Mouse (Mus musculus): ENCODE data around the gene Gm3424. TPM values are rescaled to one million over a fixed set of nuclear protein-coding genes. Genes with fewer than 3 reads are reported as not detected.
"Not testable (repeated sequence)": the region's sequence is repeated elsewhere in the genome, so short reads cannot be mapped to it uniquely, and the experiment has no call there.

The Gm3424 gene
- polyA plus RNA-seq (2012; fragmentation: generic; extraction: Trizol) = not detected

GRCm38 (mm10) chr14:5830229-5830628, at the start of gene Gm3424:
TSS of gene Gm3424 (minus strand) at chr14:5830329.
- H3K79me2 ChIP-seq (ENCODE audit: control insufficient read depth, insufficient read depth); H3K36me3 ChIP-seq (ENCODE audit: control insufficient read depth, insufficient read depth): not testable (repeated sequence)

GRCm38 (mm10) chr14:5879791-5880190, 49.7 kb upstream of the Gm3424 start:
- not testable (repeated sequence) for H3K4me3 ChIP-seq; H3ac ChIP-seq (ENCODE audit: control insufficient read depth, insufficient read length); H3K79me2 ChIP-seq (ENCODE audit: control insufficient read depth, insufficient read depth); H3K36me3 ChIP-seq (ENCODE audit: control insufficient read depth, insufficient read depth); H3K27me3 ChIP-seq (ENCODE audit: control insufficient read depth, insufficient read depth, insufficient read length); H3K4me2 ChIP-seq (ENCODE audit: low read depth)

More at GRCm38 (mm10) chr14:5830229-5830628, at the start of gene Gm3424:
- not testable (repeated sequence) for H3K27me3 ChIP-seq (ENCODE audit: control insufficient read depth, insufficient read depth, insufficient read length); H3K4me3 ChIP-seq; H3K4me2 ChIP-seq (ENCODE audit: low read depth); H3ac ChIP-seq (ENCODE audit: control insufficient read depth, insufficient read length)

- not testable (repeated sequence) for H3K4me2 ChIP-seq (ENCODE audit: low read depth)
Observed at GRCm38 (mm10) chr14:5879136-5879535, 49.0 kb upstream of the Gm3424 start.

DNA sequence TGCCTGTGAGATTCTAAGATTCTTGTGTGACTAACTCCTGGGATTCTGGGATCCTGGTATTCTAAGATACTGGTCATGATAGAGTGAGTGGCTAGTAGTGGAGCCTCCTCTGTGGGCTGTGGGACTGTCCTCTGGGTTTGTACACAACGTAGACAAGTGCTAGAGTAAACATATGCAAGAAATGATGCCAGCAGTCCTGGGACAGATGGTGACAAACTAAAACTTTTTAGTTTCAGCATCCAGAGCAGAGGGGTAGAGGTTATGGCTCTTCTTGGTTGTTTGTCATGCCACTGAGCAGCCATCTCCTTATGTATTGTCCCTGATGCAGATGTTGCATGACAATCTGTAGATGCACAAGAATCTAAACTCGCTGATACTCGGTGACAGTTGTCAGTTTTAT, 25.8 kb upstream of the Gm3424 start:
- H3K27me3 ChIP-seq (ENCODE audit: control insufficient read depth, insufficient read depth, insufficient read length); H3ac ChIP-seq (ENCODE audit: control insufficient read depth, insufficient read length); H3K79me2 ChIP-seq (ENCODE audit: control insufficient read depth, insufficient read depth); H3K4me2 ChIP-seq (ENCODE audit: low read depth); H3K36me3 ChIP-seq (ENCODE audit: control insufficient read depth, insufficient read depth); H3K4me3 ChIP-seq: not testable (repeated sequence)

More at GRCm38 (mm10) chr14:5879136-5879535, 49.0 kb upstream of the Gm3424 start:
- not testable (repeated sequence) for H3K36me3 ChIP-seq (ENCODE audit: control insufficient read depth, insufficient read depth); H3K79me2 ChIP-seq (ENCODE audit: control insufficient read depth, insufficient read depth); H3ac ChIP-seq (ENCODE audit: control insufficient read depth, insufficient read length); H3K4me3 ChIP-seq; H3K27me3 ChIP-seq (ENCODE audit: control insufficient read depth, insufficient read depth, insufficient read length)

DNA sequence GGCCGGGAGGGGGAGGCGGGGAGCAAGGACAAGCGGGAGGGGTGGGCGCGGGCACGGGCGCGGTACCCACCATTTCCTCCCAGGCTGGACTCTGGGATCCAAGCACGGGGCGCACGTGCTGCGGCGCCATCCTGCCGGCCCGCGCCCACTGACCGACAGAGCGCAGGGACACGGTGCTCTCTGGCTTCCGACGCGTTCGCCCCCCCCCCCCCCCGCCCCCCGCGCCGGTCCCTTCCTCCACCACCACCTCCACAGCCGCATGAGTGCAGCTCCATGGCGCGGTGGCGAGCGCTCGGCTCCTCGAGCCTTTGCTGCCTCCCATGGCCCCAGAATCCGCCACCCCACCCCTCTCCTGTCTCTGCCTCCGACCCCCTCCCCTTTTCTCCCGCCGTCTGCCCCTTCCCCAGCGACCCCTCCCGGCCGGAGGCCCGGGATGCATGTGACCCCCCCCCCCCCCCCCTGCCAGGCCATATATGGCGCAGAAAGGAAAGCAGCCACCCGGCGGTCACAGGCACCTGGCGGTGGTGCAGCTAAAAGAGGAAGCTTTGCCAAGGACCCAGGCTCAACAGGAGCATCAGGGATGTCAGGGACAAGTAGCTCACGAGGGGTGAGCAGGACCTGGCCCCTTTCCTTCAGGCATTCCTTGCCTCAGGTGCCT, 17.3 kb downstream of the Gm3424 start:
- not testable (repeated sequence) for H3K36me3 ChIP-seq (ENCODE audit: control insufficient read depth, insufficient read depth); H3K4me3 ChIP-seq; H3K79me2 ChIP-seq (ENCODE audit: control insufficient read depth, insufficient read depth); H3K27me3 ChIP-seq (ENCODE audit: control insufficient read depth, insufficient read depth, insufficient read length); H3K4me2 ChIP-seq (ENCODE audit: low read depth); H3ac ChIP-seq (ENCODE audit: control insufficient read depth, insufficient read length)

DNA sequence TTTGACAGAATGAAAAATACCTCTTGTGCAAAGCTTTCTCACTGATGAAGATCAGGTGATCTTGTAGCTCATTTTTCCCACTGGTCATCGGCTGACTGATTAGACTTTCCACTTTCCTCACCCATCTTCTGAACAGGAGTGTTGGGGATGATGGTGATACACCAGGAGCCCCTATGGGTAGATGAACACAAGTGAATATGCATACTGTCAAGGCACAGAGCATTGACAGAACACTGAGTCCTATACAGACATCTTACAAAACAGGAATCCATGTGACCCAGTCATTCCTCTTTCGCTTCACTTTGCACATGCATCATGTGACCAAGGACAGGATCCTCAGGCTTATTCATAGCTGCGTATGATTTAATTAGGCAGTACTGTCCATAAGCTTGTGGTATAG, 22.2 kb downstream of the Gm3424 start, which contains the start of gene Gm3383:
TSS of gene Gm3383 (minus strand) at position 101 of the 400 bp plus-strand sequence.
- not testable (repeated sequence) for H3ac ChIP-seq (ENCODE audit: control insufficient read depth, insufficient read length); H3K36me3 ChIP-seq (ENCODE audit: control insufficient read depth, insufficient read depth); H3K27me3 ChIP-seq (ENCODE audit: control insufficient read depth, insufficient read depth, insufficient read length); H3K4me3 ChIP-seq; H3K79me2 ChIP-seq (ENCODE audit: control insufficient read depth, insufficient read depth); H3K4me2 ChIP-seq (ENCODE audit: low read depth)

Other genes with a start within 250 kb of the Gm3424 start
- gene Gm8265, start 197.3 kb downstream of the Gm3424 start, polyA plus RNA-seq (2012; fragmentation: generic; extraction: Trizol) = not detected
- not detected for gene Gm9603, start 142.9 kb downstream of the Gm3424 start, polyA plus RNA-seq (2012; fragmentation: generic; extraction: Trizol)
- gene Gm3373, start 88.8 kb downstream of the Gm3424 start, polyA plus RNA-seq (2012; fragmentation: generic; extraction: Trizol) = not detected
- not detected for gene Gm3383, start 22.3 kb downstream of the Gm3424 start, polyA plus RNA-seq (2012; fragmentation: generic; extraction: Trizol)
- not detected for gene Gm8237, start 50.1 kb upstream of the Gm3424 start, polyA plus RNA-seq (2012; fragmentation: generic; extraction: Trizol)
- gene Gm3248, start 131.4 kb upstream of the Gm3424 start, polyA plus RNA-seq (2012; fragmentation: generic; extraction: Trizol) = not detected
- gene Gm3453, start 148.8 kb upstream of the Gm3424 start, polyA plus RNA-seq (2012; fragmentation: generic; extraction: Trizol) = not detected
- not detected for gene Gm6337, start 227.9 kb upstream of the Gm3424 start, polyA plus RNA-seq (2012; fragmentation: generic; extraction: Trizol)

Data from myocyte (in vitro differentiated cells).